Mouse (Mus musculus) neural tube, embryonic 10.5 days (tissue): ENCODE results near the gene Atp6v0a1.

Experiments used
- DNase-seq: peaks from one replicate; pipeline ENCODE4 v3.0.0-alpha.2; 2017; ENCODE audit warnings: low spot score; ENCODE audit errors: extremely low spot score

Gene Atp6v0a1

DNA sequence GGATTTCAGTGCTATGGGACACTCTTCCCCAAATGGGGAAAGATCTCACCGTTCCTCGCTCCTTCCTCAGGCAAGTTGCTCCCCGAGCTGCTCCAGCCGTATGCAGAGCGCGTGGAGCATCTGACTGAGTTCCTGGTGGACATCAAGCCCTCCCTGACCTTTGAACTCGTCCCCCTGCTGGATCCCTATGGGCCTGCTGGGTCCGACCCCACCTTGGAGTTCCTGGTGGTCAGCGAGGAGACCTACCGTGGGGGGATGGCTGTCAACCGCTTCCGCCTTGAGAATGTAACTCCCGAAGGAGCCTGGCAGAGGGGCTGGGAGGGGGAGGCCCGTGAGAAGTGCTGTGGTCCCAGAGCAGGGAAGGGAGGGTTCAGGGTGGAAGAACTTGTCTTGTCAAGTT, 75.0 kb downstream of the Atp6v0a1 start:
- no peak for DNase-seq

DNA sequence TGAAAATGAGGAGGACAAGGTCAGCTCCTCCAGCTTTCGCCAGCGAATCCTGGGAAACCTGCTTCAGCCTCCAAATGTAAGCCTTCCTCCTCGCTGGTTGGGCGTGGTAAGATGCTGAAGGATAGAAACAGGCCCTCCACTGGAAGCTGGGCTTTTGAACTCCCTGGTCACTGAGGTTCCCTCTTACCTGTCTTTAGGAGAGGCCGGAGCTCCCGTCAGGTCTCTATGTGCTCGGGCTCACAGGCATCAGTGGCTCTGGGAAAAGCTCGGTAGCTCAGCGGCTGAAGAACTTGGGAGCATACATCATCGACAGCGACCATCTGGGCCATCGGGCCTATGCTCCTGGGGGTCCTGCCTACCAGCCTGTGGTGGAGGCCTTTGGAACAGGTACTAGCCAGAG, 75.6 kb downstream of the Atp6v0a1 start:
- DNase-seq: no peak

DNA sequence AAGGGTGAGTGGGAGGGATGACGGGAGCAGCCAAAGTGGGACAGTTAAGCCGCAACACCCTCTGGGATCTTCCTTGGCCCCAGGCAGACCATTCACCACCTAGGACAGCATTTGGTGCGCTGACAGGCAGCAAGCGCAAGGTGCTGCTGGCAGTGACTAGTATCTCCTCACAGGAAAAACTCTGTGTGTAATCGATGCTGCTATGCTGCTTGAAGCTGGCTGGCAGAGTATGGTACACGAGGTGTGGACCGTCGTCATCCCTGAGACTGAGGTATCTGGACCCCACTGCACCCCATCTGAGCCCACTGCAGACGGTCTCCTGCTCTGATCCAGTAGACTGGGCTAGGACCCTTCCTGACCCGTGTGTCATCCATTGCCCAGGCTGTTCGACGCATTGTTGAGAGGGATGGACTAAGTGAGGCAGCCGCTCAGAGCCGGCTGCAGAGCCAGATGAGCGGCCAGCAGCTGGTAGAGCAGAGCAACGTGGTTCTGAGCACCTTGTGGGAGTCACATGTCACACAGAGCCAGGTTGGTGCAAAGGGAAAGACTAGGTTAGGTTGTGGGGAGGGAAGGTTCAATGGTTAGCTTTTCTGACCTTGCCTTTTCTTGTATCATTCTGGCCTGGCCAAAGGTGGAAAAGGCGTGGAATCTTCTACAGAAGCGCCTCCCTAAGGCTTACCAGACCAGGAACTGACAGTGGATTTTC, 76.5 kb downstream of the Atp6v0a1 start:
- DNase-seq: no peak

DNA sequence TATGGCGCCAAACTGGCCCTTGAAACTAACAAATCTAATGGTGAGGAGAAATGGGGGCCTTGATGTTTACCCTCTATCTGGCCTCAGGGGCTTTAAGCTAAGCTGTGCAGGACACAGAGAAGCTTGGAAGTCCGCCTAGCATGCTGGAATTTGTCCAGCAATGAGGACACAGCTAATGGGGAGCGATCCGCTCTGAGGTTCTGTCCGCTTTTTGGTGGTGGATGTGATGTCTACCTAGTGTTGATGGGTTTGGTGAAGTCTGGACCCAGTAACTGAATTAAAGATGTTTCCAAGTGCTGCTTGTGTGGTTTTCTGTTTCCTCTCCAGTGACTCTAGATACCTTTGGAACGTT, 77.0 kb downstream of the Atp6v0a1 start:
- no peak for DNase-seq

DNA sequence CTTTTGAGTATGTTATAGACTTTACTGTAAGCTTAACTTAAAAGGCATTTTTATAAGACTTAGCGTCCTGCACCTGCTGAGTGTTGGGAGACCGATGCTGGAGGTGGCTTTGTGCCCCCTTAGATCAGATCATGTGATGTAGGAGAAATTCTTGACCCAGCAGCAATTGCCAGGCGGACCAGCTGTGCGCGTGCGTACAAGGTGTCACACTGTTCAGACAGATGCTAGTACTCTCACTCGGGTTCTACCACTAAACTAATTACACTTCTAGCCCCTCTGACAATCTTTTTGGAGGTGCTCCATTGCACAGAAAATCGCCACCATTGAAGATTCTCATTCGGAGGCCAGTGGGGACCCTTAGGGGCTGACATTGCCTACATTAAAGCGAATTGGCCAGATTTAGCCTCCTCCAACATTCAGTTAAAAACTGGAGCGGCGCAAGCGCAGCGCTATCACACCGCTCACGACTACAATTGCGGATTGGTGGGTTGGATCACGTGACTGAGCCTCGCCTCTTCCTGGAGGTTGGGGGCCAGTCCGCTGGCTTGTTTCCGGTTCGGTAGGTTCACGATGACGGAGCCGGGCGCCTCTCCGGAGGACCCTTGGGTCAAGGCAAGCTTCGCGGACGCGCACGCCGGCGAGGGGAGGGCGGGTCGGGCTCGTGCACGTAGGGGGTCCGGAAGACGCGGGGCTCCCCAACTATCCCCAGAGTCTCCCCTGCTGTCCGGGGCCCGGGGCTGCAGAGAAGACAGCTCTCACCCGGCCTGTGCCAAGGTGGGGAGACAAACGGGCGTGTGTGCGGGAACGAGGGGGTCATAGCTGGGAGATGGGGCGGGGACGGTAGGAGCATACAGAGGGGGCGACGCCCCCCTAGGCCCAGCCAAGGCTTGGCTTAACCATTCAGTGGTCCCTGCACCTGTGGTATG, 77.8 kb downstream of the Atp6v0a1 start, which contains the start of gene Mlx:
TSS of gene Mlx (plus strand) at position 522 of the 926 bp plus-strand sequence.
- DNase-seq: peak; percentile 91

DNA sequence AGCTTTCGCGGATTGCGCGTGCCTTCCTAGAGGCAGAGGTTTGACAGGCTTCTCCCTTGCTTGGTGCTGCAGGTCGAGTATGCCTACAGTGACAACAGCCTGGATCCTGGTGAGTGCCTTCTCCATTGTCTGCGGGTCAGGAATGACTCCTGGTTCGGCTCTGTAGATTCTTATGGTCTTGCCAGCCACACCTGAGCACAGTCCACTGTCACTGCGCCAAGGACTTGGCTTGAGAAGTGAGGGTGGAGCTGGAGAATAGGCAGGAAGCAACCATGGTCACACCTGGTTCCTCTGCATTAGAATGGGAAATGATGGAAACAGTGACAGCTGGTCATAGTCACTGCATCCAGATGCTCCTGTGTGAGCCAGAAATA, 78.4 kb downstream of the Atp6v0a1 start:
- no peak for DNase-seq

DNA sequence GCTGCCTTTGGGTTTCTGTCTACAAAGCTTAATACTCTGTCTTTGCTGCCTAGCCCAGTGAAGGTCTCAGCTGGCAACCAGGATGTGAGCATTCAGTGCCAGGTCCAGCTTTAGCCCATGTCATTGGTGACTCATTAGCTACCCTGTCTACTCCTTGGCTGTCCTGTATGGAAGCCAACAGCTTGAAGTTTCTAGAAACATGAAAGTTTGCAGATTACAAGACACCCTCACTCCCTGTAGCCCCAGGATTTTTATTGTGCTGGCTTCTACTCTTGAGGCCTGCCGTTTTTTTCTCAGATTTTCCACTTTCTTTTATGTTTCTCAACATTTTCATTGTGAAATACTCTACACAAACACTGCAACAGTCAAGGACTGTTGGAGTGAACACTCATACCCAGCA, 80.7 kb downstream of the Atp6v0a1 start:
- DNase-seq: no peak

DNA sequence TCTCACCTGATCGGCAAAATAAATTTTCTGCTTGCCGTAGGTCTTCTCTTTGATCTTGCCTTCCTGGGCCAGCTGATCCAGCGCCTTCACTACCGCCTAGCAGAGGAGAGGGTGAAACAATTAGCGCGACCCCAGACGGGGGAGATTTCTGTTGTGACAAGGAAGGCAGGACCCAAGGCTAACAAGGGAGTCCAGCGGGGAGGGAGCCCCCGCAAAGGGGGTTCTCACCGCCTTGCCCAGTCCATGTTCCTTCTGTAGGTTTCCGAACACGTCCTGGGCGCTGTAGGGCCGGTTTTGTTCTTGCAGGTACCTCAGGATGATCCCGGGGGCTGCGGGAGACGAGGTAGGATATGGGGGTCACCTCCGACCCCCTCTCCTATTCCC, 85.7 kb downstream of the Atp6v0a1 start:
- DNase-seq: no peak

DNA sequence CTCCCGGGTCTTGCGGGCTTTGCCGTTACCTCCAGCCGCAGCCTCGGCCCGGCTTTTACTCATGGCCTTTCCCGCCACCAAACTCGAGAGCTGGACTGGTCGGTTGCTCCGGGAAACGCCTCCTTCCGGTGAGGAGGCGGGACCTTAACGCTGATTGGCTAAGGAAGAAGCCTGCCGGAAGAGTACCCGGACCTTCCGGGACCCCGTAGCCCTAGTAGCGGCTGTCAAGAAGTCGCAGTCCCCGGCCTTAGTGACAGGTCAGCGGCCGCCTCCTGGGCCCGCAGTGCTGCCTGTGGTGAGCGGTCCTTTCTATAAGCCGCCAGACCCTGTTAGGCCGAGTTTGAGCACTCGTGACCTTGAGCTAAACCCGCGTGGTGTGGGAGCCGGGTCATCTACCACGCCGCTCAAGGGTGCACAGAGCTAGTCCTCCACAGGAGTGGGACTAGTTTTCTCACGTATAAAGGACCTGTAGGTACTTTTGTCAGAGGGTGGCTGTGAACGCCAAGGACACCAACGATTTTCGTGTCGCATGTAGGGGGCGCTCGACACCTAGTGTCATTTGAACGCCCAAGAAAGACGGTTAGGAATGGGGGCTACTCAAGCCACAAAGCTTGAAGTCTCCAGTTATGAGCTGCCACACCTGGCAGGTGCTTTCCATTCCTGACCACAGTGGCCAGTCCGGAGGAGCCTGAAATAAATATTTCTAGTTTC, 86.2 kb downstream of the Atp6v0a1 start, which contains the start of gene Psmc3ip:
TSS of gene Psmc3ip (minus strand) at position 123 of the 711 bp plus-strand sequence.
- DNase-seq: peak; percentile 97

DNA sequence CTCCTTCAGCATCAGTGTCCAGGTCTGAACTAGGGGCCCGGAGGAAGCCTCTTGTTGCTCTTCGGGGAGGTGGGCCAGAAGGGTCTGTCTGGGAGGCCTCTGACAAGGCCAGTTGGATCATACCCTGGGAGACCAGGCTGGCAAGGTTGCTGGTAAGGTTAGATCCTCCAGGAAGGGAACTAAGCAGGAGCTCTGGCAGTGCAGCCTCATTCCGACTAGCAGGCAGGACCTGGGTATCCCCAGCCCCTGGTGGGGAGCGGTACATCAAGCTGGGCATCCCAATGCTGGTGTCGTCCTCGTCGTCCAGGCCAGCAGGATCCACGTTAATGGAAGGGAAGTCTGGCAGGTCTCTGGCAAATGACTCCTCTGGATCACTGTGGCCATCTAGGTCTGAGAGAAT, 89.0 kb downstream of the Atp6v0a1 start:
- no peak for DNase-seq

DNA sequence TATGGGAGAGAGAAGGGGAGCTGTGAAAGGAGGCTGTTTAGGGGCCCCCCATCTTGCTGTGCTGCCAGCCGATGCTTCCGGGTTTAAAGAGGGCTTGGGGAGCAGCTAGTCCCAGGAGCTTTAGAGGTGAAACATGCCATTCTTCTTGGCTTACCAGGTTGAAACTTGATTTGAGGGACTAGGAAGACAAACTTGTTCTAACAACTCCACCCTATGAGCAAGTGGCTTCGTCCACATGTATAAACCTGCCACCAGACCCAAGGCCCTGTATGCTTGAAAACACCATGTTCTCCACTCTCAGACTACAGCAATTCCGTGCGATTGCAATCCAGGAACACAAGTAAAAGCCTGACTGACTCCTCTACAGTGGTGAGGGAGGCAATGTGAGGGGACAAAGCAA, 93.8 kb downstream of the Atp6v0a1 start:
- DNase-seq: no peak

DNA sequence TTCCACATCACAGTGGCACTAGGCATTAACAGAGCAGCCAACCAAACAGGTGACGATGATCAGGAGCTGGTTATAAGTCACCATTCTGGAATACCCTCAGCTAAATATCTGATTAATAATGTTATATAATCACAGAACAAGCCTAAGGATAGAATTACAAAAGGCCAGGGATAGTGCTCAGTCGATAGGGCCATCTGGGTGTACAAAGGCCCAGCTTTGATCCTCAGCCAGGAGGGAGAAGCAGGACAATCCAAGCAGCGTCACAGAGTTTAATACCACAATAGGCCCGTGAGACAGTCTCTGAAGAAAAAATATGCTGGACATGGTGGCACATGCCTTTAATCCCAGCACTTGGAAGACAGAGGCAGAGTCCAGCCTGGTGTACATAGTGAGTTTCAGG, 100.1 kb downstream of the Atp6v0a1 start:
- no peak for DNase-seq

DNA sequence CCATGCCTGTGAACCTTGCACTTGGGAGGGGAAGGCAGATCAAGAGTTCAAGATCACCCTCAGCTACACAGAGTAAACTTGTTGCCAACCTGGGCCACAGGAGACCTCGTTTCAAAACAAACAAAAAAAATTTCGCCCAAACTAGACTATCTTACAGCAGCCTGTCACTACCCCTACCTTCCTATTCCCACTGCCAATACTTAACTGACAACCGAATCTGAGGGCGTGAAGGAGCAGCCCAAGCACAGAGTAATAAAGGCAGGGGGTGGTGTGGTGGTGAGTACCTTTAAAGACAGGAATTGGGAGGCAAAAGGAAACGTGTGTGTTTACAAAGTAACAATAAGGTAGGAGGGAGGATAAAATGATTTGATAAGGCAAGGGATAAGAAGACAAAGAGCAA, 101.5 kb downstream of the Atp6v0a1 start:
- no peak for DNase-seq

DNA sequence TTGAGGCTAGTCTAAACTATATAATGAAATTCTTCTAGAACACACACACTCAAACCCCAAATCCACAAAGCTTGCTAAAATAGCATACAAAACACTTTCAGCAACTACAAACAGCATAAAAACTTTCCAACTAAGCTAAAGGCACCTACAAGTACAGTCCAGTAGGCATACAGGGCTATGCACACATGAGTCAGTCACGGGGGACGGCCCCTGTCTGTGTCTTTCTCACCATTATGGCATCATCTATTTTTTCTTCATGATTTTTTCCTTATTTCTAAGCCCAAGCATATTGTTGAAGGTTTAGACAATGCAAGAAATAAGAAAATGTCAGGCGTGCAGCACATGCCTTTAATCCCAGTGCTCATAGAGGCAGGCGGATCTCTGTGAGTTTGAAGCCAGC, 101.9 kb downstream of the Atp6v0a1 start:
- no peak for DNase-seq

DNA sequence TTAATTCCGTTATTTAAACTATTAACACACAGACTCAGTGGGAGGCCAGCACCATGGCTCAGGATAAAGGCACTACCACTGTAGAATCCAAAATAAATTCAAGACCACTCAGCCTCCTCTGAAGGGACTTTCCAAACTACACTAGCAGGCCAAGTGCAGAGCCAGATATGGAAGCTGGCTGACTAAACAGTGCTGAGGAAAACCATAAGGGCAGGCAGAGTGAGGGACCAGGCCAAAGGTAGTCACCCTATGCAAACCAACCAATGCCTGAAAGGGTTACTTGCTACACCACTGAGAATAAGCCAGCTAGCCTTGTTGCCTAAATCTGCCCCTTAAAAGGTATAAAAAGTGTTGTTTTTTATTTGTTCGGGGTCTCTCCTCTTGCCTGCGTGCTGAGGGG, 102.9 kb downstream of the Atp6v0a1 start:
- no peak for DNase-seq
